Mouse (Mus musculus): ENCODE results near the gene Mx1. TPM values are rescaled to one million over a fixed set of nuclear protein-coding genes. Genes with fewer than 3 reads are reported as not detected.

Mx1 gene
- total RNA-seq, 1 experiment from 2014 or later, result 10.9 TPM

Other genes with a start within 250 kb of the Mx1 start
- not detected in 2 replicates for gene Bace2, start 106.2 kb downstream of the Mx1 start, total RNA-seq (2017)
- gene Fam3b, start 51.9 kb upstream of the Mx1 start, total RNA-seq (2017), result 0.96 TPM in 1 of 2 replicates, not detected in the other
- gene Tmprss2, start 148.3 kb upstream of the Mx1 start, total RNA-seq (2017), result not detected in 2 replicates